Mouse (Mus musculus): ENCODE data around the gene Gng10.

GRCm38 (mm10) chr4:58994762-58995161, 40.1 kb upstream of the Gng10 start, which contains the start of gene Dnajc25:
- no peak for TF ChIP-seq CTCF (IDR thresholded peaks at IDR 0.05; ENCODE audit: extremely low read depth, insufficient read depth, insufficient read length, insufficient replicate concordance)
- TF ChIP-seq POLR2A (IDR thresholded peaks at IDR 0.05; ENCODE audit: low read depth, low read length), result no peak
